Mouse (Mus musculus): ENCODE measurements at regions not wholly inside any gene's neighbourhood (a gene's known extent, or its start where the extent isn't known, plus 50 kb on each side); places are given as distances from the start of the nearest gene placed in this dataset.

GRCm38 (mm10) chr11:63537693-63538092 lies 384.4 kb downstream of the Hs3st3b1 start:
- no peak for TF ChIP-seq POLR2A (IDR thresholded peaks at IDR 0.05; ENCODE audit: insufficient read length, low read depth)
- no peak for TF ChIP-seq TCF12 (IDR thresholded peaks at IDR 0.05; ENCODE audit: insufficient read depth, poor library complexity, severe bottlenecking)
- no peak for TF ChIP-seq MYOG (IDR thresholded peaks at IDR 0.05; ENCODE audit: control insufficient read depth in 1 of 3, insufficient read depth in 1 of 3, insufficient read length in 2 of 3, low read depth in 2 of 3)
- no peak for TF ChIP-seq USF1 (IDR thresholded peaks at IDR 0.05; ENCODE audit: low read depth)
- no peak for TF ChIP-seq POLR2AphosphoS2 (IDR thresholded peaks at IDR 0.05; ENCODE audit: insufficient read length, low read depth)
- no peak for TF ChIP-seq E2F4 (IDR thresholded peaks at IDR 0.05; ENCODE audit: insufficient read depth)

Measured in myocyte (in vitro differentiated cells).